Mouse (Mus musculus) brain, embryonic 14.5 days (tissue): ENCODE data around the gene Aldh3b3.

Source experiments
- CTCF ChIP-seq: fragments of 200-500 bp; IDR thresholded peaks from 2 replicates; pipeline ENCODE4 v1.5.1; 2012; ENCODE audit warnings: inconsistent platforms, mild to moderate bottlenecking, moderate library complexity, borderline replicate concordance; ENCODE audit not compliant: insufficient read depth, insufficient read length; ENCODE audit errors: extremely low read depth
- POLR2A ChIP-seq: fragments of 200-500 bp; IDR thresholded peaks from 2 replicates; pipeline ENCODE4 v1.6.1; 2012; ENCODE audit warnings: mild to moderate bottlenecking, inconsistent platforms, borderline replicate concordance; ENCODE audit not compliant: poor library complexity, insufficient read depth, insufficient read length, severe bottlenecking; ENCODE audit errors: extremely low read depth

DNA sequence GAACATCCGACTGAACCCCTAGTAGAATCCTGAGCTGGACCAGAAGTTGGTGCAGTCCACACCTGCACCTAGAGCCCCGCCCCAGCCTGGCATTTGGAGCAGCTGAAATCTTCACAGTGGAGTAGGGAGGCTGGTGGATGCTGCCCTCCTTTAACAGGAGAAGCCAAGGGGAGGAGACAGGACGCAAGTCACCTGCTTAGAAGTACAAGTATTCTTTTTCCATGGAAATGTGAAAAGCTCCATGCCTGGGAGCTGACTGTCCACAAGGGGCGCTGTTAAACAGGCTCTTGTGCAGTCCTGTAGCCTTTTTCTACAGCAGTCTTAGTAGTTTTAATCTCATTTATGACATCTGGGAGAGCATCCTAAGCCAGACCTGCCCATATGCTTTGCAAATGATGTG lies 30.3 kb downstream of the Aldh3b3 start:
- TF ChIP-seq CTCF (no peak; the same call in 1 of the 2 replicates), POLR2A (no peak)
